8 mouse cellular contexts compared by ENCODE assay signal in genomic region chr8:13676701-13677412, GRCm38 (mm10). TPM values are rescaled to one million over a fixed set of nuclear protein-coding genes. Genes with fewer than 3 reads are reported as not detected.
DNase-seq lines count a peak whose midpoint lies in the region; ATAC-seq and TF ChIP-seq lines count a peak whose summit lies in the region.

No protein-coding gene starts in this region.

- H3K4me2 ChIP-seq in forebrain, embryonic 14.5 days (ENCODE audit: low read length): peak overlapping the region; percentile 79
- H3K4me2 ChIP-seq in lung, postnatal 0 days (replicated peaks; ENCODE audit: low read depth, low read length): peak overlapping the region; percentile 91

- TF ChIP-seq CTCF in lung, postnatal 0 days (IDR thresholded peaks at IDR 0.05): peak; percentile 51

- no peaks in the 10 kb centered on the region for H3K9me3 ChIP-seq in ES-E14 (ENCODE audit: control insufficient read depth, insufficient read depth, low read depth, low read length)
- no peaks in the 10 kb centered on the region for H3K9me3 ChIP-seq in forebrain, embryonic 14.5 days (replicated peaks; ENCODE audit: control insufficient read depth, low read length)
- H3K9me3 ChIP-seq in hindbrain, embryonic 10.5 days: no peaks in the 10 kb centered on the region
- no peaks in the 10 kb centered on the region for H3K9me3 ChIP-seq in lung, postnatal 0 days (ENCODE audit: low read length)

- 0 out of 2 replicates have a peak, but pooled peaks have one; percentile 7 for TF ChIP-seq EP300 in lung, postnatal 0 days (IDR thresholded peaks at IDR 0.05)

- H3K27me3 ChIP-seq in forebrain, embryonic 14.5 days (replicated peaks; ENCODE audit: control insufficient read depth, insufficient read depth, low read length): no peaks in the 10 kb centered on the region
- H3K27me3 ChIP-seq in hindbrain, embryonic 10.5 days (ENCODE audit: insufficient read depth, poor library complexity, severe bottlenecking): peaks cover 20% of the 10 kb centered on the region
- H3K27me3 ChIP-seq in lung, postnatal 0 days (replicated peaks; ENCODE audit: insufficient read depth, low read length): no peaks in the 10 kb centered on the region

- ATAC-seq in cerebellum, adult (ENCODE audit: insufficient number of reproducible peaks, low FRiP score, low TSS enrichment): peak; percentile 42
- ATAC-seq in forebrain, embryonic 14.5 days: peak; percentile 78
- ATAC-seq in lung, postnatal 0 days: peak; percentile 39

- in situ Hi-C loops in ES-E14 (cut with MboI; ENCODE audit: low sequenced_read_pairs in 2 of 2, unreplicated experiment in 2 of 2): no loop called here

- no peaks in the 10 kb centered on the region for H3K36me3 ChIP-seq in ES-E14 (ENCODE audit: control insufficient read depth, insufficient read depth, low read length, poor library complexity, severe bottlenecking)
- no peaks in the 10 kb centered on the region for H3K36me3 ChIP-seq in forebrain, embryonic 14.5 days (ENCODE audit: control insufficient read depth, insufficient read depth, low read length)
- H3K36me3 ChIP-seq in hindbrain, embryonic 10.5 days: no peaks in the 10 kb centered on the region
- H3K36me3 ChIP-seq in lung, postnatal 0 days (ENCODE audit: insufficient read depth, low read length): no peaks in the 10 kb centered on the region

- H3K4me1 ChIP-seq in ES-E14 (ENCODE audit: control insufficient read depth in 2 of 2, insufficient read depth in 2 of 2, low read length in 2 of 2, poor library complexity in 1 of 2): no peaks in the 10 kb centered on the region; a peak in 1 of 4 replicates
- H3K4me1 ChIP-seq in forebrain, embryonic 14.5 days (ENCODE audit: control insufficient read depth, insufficient read depth, low read length): peaks cover 8% of the 10 kb centered on the region
- H3K4me1 ChIP-seq in hindbrain, embryonic 10.5 days (replicated peaks): peaks cover 40% of the 10 kb centered on the region
- H3K4me1 ChIP-seq in lung, postnatal 0 days (ENCODE audit: insufficient read depth, low read depth, low read length): peaks cover 14% of the 10 kb centered on the region; the same call in 1 of the 2 replicates

- H3K4me3 ChIP-seq in ES-E14 (ENCODE audit: insufficient read depth in 1 of 2, low read depth in 1 of 2, low read length in 2 of 2, poor library complexity in 1 of 2, severe bottlenecking in 1 of 2): peak overlapping the region; percentile 85 to 95
- H3K4me3 ChIP-seq in forebrain, embryonic 14.5 days (ENCODE audit: low read depth, low read length): peak overlapping the region; percentile 77
- peak overlapping the region; percentile 74 for H3K4me3 ChIP-seq in hindbrain, embryonic 10.5 days
- peak overlapping the region; percentile 86 for H3K4me3 ChIP-seq in lung, postnatal 0 days (ENCODE audit: low read depth, low read length)

- no peak overlapping the region for H3K27ac ChIP-seq in ES-E14 (ENCODE audit: insufficient read depth, low read depth, low read length, poor library complexity, severe bottlenecking)
- H3K27ac ChIP-seq in forebrain, embryonic 14.5 days (ENCODE audit: low read depth, low read length): peak overlapping the region; percentile 82
- peak overlapping the region; percentile 90 for H3K27ac ChIP-seq in hindbrain, embryonic 10.5 days
- peak overlapping the region; percentile 96 for H3K27ac ChIP-seq in lung, postnatal 0 days (ENCODE audit: low read length)

- peak; percentile 21 for DNase-seq in ES-E14 (ENCODE audit: low read depth, low spot score)
- DNase-seq in forebrain, embryonic 14.5 days (ENCODE audit: low spot score): peak; percentile 81
- peak; percentile 79 for DNase-seq in hindbrain, embryonic 10.5 days (ENCODE audit: low spot score)
- peak; percentile 79 for DNase-seq in layer of hippocampus, adult 9-11 months
- DNase-seq in lung, postnatal 0 days (ENCODE audit: low spot score): peak; percentile 72
- peak; percentile 31 for DNase-seq in ovary, adult 18-20 months (ENCODE audit: low spot score)
- DNase-seq in thymus, postnatal 0 days (ENCODE audit: low spot score): peak; percentile 77

- whole genome bisulfite sequencing in forebrain, embryonic 14.5 days: 0% methylated on average over 44 of the region's 47 CpGs
- WGBS in hindbrain, embryonic 10.5 days: under 1% methylated on average over 47 of the region's 47 CpGs
- 2% methylated on average over 46 of the region's 47 CpGs for WGBS in lung, postnatal 0 days

- peak overlapping the region; percentile 88 for H3K9ac ChIP-seq in ES-E14 (ENCODE audit: insufficient read depth, low read depth, low read length, poor library complexity, severe bottlenecking)
- peak overlapping the region; percentile 77 for H3K9ac ChIP-seq in forebrain, embryonic 14.5 days (ENCODE audit: low read length)
- H3K9ac ChIP-seq in lung, postnatal 0 days (replicated peaks; ENCODE audit: low read depth): peak overlapping the region; percentile 79

TF ChIP-seq in ES-E14, 5 proteins besides CTCF, POLR2A, EP300 and RAD21:
- TF ChIP-seq HCFC1 (IDR thresholded peaks at IDR 0.05; ENCODE audit: borderline replicate concordance, insufficient read depth, low read length): no peak
- TF ChIP-seq ZNF384 (IDR thresholded peaks at IDR 0.05; ENCODE audit: low read depth, low read length): no peak
- TF ChIP-seq MAFK (IDR thresholded peaks at IDR 0.05; ENCODE audit: insufficient read depth, low read depth, low read length): no peak

RNA-seq across cellular contexts. Expression of gene Rasa3, which starts 0.5 kb away (rescaled TPM):
- total RNA-seq in ES-E14 (2012; rRNA removed): 7.6 and 14.4 TPM in 2 replicates
- polyA plus RNA-seq in forebrain, embryonic 14.5 days (2014; fragmentation: Nextera tagmentation; extraction: Ambion mirVana): 17.3 and 22.3 TPM in 2 replicates
- polyA plus RNA-seq in hindbrain, embryonic 10.5 days (2016; fragmentation: Nextera tagmentation; extraction: Ambion mirVana): 28.8 and 31.8 TPM in 2 replicates
- polyA plus RNA-seq in lung, postnatal 0 days (2015; fragmentation: Nextera tagmentation; extraction: Ambion mirVana): 28.5 and 28.6 TPM in 2 replicates
- 24.2 TPM in 2 replicates for polyA plus RNA-seq in thymus, postnatal 0 days (2015; fragmentation: Nextera tagmentation; extraction: Ambion mirVana)

RNA-seq across cellular contexts. Expression of gene Cfap97d2, which starts 28.8 kb away (rescaled TPM):
- total RNA-seq in ES-E14 (2012; rRNA removed): 0.21 TPM in 1 of 2 replicates, not detected in the other
- 1.1 TPM in 2 replicates for polyA plus RNA-seq in forebrain, embryonic 14.5 days (2014; fragmentation: Nextera tagmentation; extraction: Ambion mirVana)
- polyA plus RNA-seq in hindbrain, embryonic 10.5 days (2016; fragmentation: Nextera tagmentation; extraction: Ambion mirVana): 0.90 and 2.5 TPM in 2 replicates
- 0.81 and 1.1 TPM in 2 replicates for polyA plus RNA-seq in lung, postnatal 0 days (2015; fragmentation: Nextera tagmentation; extraction: Ambion mirVana)
- polyA plus RNA-seq in thymus, postnatal 0 days (2015; fragmentation: Nextera tagmentation; extraction: Ambion mirVana): 0.08 TPM in 1 of 2 replicates, not detected in the other

Comparison
In these comparisons a context has a peak if more than half of its experiments do, and no peak if none do; other contexts are left out.
1. DNase-seq: peak in every context shown above with its lines; median percentile 81 in forebrain, embryonic 14.5 days; 79 in hindbrain, embryonic 10.5 days; 79 in layer of hippocampus, adult 9-11 months; 77 in thymus, postnatal 0 days; 72 in lung, postnatal 0 days; 31 in ovary, adult 18-20 months; 21 in ES-E14.